Mouse (Mus musculus): Measurements from ENCODE around the gene Phkg2. TPM values are rescaled to one million over a fixed set of nuclear protein-coding genes. Genes with fewer than 3 reads are reported as not detected.

Gene Phkg2
- polyA plus RNA-seq (2014; fragmentation: Illumina TruSeq; extraction: RNeasy Lipid Tissue Mini Kit (QIAGEN cat#74804); ENCODE audit: low read depth, low replicate concordance) = 83.6 TPM

DNA sequence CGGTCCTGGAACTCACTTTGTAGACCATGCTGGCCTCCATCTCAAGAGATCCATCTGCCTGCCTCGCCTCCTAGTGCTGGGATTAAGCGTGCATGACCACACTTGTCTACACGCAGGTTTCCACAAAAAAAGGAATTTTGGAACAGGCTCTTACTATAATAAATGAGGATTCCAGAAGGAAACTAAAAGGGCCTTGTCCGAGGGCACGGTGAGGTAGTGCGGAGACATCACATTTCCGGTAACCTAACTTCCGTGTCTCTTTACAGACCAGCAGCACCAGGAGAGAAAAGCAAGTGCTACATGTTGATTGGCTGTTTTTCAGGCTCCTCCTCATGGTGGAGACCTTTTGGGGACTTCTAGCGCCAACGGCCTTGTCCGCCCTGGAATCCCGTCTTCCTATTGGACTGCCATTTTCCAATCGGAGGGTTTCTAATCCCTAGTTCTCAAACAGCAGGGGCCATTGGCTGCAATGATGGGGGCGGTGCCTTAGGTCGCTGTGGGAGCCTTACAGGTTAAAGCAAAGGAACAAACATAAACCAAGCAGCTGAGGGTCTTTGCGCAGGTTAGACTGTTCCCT lies at the start of gene Phkg2:
TSS of gene Phkg2 (plus strand) at position 446 of the 577 bp plus-strand sequence.

DNA sequence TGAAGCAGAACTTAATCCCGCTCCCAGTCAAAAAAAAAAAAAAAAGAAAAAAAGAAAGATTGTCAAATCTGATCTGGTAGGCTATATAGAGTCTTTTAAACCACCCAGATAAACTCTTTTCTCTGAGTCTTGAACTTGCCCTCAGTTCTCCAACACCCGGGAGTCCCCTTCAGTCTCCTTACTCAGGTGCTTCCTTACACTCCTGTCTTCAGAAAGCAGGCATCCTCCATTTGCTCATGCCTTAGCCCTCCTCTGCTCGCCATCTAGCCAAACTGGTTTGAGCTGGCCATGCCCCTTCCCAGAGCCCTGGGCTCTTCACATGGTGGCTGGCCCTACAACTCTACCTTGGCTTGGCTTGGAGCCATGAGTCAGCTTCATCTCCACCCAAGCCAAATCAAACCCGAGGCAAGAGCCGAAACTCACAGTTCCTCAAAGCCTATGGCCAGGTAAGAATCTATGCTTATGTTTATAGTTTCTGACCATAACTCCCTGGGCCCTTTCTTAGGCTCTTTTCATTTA lies 11.7 kb upstream of the Phkg2 start, which contains the start of gene Tmem265:
TSS of gene Tmem265 (plus strand) at position 51 of the 519 bp plus-strand sequence.

DNA sequence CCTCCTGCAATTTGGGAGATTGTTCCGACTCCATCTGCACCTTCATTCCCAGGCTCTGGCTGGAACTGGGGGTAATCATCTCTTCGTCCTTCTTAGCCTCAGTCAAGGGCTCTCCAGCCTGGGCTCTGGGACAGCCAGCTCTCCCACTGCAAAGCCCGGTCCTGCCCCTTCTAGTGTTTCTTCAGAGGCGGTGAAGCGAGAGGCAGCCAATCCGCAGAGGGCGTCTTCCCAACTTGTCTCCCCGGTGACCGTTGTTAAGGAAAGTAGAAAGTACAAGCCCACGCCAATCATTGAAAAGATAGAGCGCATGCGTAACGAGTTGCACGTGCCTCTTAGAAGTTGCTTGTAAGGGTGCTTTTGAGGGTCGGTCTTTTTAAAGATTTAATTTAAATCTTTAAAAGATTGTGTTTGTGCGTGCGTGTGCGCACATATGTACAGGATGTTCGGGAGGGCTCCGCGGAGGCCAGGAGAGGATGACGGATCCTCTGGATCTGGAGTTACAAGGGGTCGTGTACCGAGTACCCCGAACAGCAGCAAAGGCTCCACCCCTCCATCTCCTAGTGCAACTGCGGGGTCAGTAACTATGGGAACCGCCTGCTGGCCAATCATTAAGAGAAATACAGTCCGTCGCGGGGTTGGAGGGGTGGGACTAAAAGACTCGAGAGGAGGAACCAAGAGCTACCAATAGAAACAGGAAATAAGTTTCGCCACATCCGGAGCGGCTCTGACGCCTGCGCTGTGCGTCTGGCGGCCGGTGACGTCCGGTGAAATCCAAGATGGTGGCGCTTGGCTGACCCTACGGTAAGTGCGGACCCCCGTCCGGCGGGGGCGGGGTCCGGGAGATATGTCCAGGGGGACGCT lies 15.1 kb downstream of the Phkg2 start, which contains the start of the genes Ccdc189 and Rnf40:
TSS of gene Ccdc189 (minus strand) at position 585 of the 861 bp plus-strand sequence.
TSS of gene Rnf40 (plus strand) at position 757 of the 861 bp plus-strand sequence.

DNA sequence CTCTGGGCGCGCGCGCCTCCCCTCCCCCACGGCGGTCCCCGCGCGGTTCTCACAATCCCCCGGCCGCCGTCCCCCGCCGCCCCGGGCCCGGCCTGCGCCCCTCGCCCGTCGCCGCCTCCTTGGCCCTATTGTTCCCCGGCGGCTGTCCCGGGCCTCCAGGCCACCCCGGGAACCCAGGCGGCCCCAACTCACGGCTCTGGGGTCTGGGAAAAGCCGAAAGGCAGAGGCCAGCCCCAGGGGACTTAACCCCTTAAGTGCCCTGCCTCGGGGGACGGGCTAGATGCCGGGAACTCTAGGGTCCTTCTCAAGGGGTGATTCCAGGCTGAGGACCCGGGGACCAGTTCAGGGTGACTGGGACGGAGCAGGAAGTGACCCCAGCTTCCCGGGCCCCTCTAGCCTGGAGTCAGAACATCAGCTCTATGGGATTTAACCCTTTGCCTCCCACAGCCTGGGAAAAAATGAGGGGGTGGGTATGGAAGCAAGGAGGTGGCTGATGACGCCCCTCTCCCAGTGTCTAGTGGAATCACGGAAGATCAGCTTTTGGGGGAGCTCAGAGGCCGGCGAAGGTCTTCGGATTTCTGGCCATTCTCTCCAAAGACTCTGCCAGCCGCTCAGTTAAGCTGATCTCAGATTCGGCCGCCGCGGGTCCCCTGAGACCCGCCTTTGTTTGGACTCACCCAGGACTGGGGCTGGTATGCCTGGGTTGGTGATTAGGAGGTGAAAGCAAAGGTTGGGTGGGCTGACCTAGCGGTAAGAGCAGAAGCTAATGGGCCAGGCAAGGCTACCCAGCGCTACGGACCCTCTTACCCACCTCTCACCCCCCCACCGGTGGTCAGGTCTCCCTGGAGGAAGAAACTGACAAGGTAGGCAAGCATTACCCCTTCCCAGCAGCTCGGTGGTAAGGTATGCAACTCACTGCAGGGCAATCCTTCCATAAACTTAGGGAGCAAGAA lies 42.0 kb downstream of the Phkg2 start, which contains the start of gene Zfp629:
TSS of gene Zfp629 (minus strand) at position 907 of the 953 bp plus-strand sequence.

Other genes with a start within 250 kb of the Phkg2 start
- 16.7 TPM for gene Zfp768, start 227.8 kb upstream of the Phkg2 start, polyA plus RNA-seq (2014; fragmentation: Illumina TruSeq; extraction: RNeasy Lipid Tissue Mini Kit (QIAGEN cat#74804); ENCODE audit: low read depth, low replicate concordance)
- gene Zfp747, start 197.3 kb upstream of the Phkg2 start, polyA plus RNA-seq (2014; fragmentation: Illumina TruSeq; extraction: RNeasy Lipid Tissue Mini Kit (QIAGEN cat#74804); ENCODE audit: low read depth, low replicate concordance) = 6.3 TPM
- gene 9130019O22Rik, start 186.2 kb upstream of the Phkg2 start, polyA plus RNA-seq (2014; fragmentation: Illumina TruSeq; extraction: RNeasy Lipid Tissue Mini Kit (QIAGEN cat#74804); ENCODE audit: low read depth, low replicate concordance) = 4.3 TPM
- 8.3 TPM for gene E430018J23Rik, start 179.7 kb upstream of the Phkg2 start, polyA plus RNA-seq (2014; fragmentation: Illumina TruSeq; extraction: RNeasy Lipid Tissue Mini Kit (QIAGEN cat#74804); ENCODE audit: low read depth, low replicate concordance)
- gene Zfp764, start 166.5 kb upstream of the Phkg2 start, polyA plus RNA-seq (2014; fragmentation: Illumina TruSeq; extraction: RNeasy Lipid Tissue Mini Kit (QIAGEN cat#74804); ENCODE audit: low read depth, low replicate concordance) = 6.0 TPM
- 13.5 TPM for gene Zfp688, start 151.3 kb upstream of the Phkg2 start, polyA plus RNA-seq (2014; fragmentation: Illumina TruSeq; extraction: RNeasy Lipid Tissue Mini Kit (QIAGEN cat#74804); ENCODE audit: low read depth, low replicate concordance)
- 3.0 TPM for gene Zfp689, start 124.2 kb upstream of the Phkg2 start, polyA plus RNA-seq (2014; fragmentation: Illumina TruSeq; extraction: RNeasy Lipid Tissue Mini Kit (QIAGEN cat#74804); ENCODE audit: low read depth, low replicate concordance)
- 43.6 TPM for gene Prr14, start 113.7 kb upstream of the Phkg2 start, polyA plus RNA-seq (2014; fragmentation: Illumina TruSeq; extraction: RNeasy Lipid Tissue Mini Kit (QIAGEN cat#74804); ENCODE audit: low read depth, low replicate concordance)
- 56.2 TPM for gene Fbrs, start 94.1 kb upstream of the Phkg2 start, polyA plus RNA-seq (2014; fragmentation: Illumina TruSeq; extraction: RNeasy Lipid Tissue Mini Kit (QIAGEN cat#74804); ENCODE audit: low read depth, low replicate concordance)
- 18.2 TPM for gene Srcap, start 61.4 kb upstream of the Phkg2 start, polyA plus RNA-seq (2014; fragmentation: Illumina TruSeq; extraction: RNeasy Lipid Tissue Mini Kit (QIAGEN cat#74804); ENCODE audit: low read depth, low replicate concordance)
- 12.8 TPM for gene Gm42715, start 53.8 kb upstream of the Phkg2 start, polyA plus RNA-seq (2014; fragmentation: Illumina TruSeq; extraction: RNeasy Lipid Tissue Mini Kit (QIAGEN cat#74804); ENCODE audit: low read depth, low replicate concordance)
- gene Tmem265, start 11.9 kb upstream of the Phkg2 start, polyA plus RNA-seq (2014; fragmentation: Illumina TruSeq; extraction: RNeasy Lipid Tissue Mini Kit (QIAGEN cat#74804); ENCODE audit: low read depth, low replicate concordance) = not detected
- gene Ccdc189, start 15.3 kb downstream of the Phkg2 start, polyA plus RNA-seq (2014; fragmentation: Illumina TruSeq; extraction: RNeasy Lipid Tissue Mini Kit (QIAGEN cat#74804); ENCODE audit: low read depth, low replicate concordance) = 22.1 TPM
- 33.6 TPM for gene Rnf40, start 15.4 kb downstream of the Phkg2 start, polyA plus RNA-seq (2014; fragmentation: Illumina TruSeq; extraction: RNeasy Lipid Tissue Mini Kit (QIAGEN cat#74804); ENCODE audit: low read depth, low replicate concordance)
- gene Zfp629, start 42.5 kb downstream of the Phkg2 start, polyA plus RNA-seq (2014; fragmentation: Illumina TruSeq; extraction: RNeasy Lipid Tissue Mini Kit (QIAGEN cat#74804); ENCODE audit: low read depth, low replicate concordance) = 14.8 TPM
- gene Bcl7c, start 135.6 kb downstream of the Phkg2 start, polyA plus RNA-seq (2014; fragmentation: Illumina TruSeq; extraction: RNeasy Lipid Tissue Mini Kit (QIAGEN cat#74804); ENCODE audit: low read depth, low replicate concordance) = 26.6 TPM
- gene Ctf1, start 139.4 kb downstream of the Phkg2 start, polyA plus RNA-seq (2014; fragmentation: Illumina TruSeq; extraction: RNeasy Lipid Tissue Mini Kit (QIAGEN cat#74804); ENCODE audit: low read depth, low replicate concordance) = 11.1 TPM
- gene Ctf2, start 158.8 kb downstream of the Phkg2 start, polyA plus RNA-seq (2014; fragmentation: Illumina TruSeq; extraction: RNeasy Lipid Tissue Mini Kit (QIAGEN cat#74804); ENCODE audit: low read depth, low replicate concordance) = not detected
- 20.0 TPM for gene Fbxl19, start 171.2 kb downstream of the Phkg2 start, polyA plus RNA-seq (2014; fragmentation: Illumina TruSeq; extraction: RNeasy Lipid Tissue Mini Kit (QIAGEN cat#74804); ENCODE audit: low read depth, low replicate concordance)
- gene Orai3, start 196.5 kb downstream of the Phkg2 start, polyA plus RNA-seq (2014; fragmentation: Illumina TruSeq; extraction: RNeasy Lipid Tissue Mini Kit (QIAGEN cat#74804); ENCODE audit: low read depth, low replicate concordance) = 28.1 TPM
- 21.7 TPM for gene Setd1a, start 203.3 kb downstream of the Phkg2 start, polyA plus RNA-seq (2014; fragmentation: Illumina TruSeq; extraction: RNeasy Lipid Tissue Mini Kit (QIAGEN cat#74804); ENCODE audit: low read depth, low replicate concordance)
- gene Gm49388, start 212.3 kb downstream of the Phkg2 start, polyA plus RNA-seq (2014; fragmentation: Illumina TruSeq; extraction: RNeasy Lipid Tissue Mini Kit (QIAGEN cat#74804); ENCODE audit: low read depth, low replicate concordance) = not detected
- 98.2 TPM for gene Hsd3b7, start 227.3 kb downstream of the Phkg2 start, polyA plus RNA-seq (2014; fragmentation: Illumina TruSeq; extraction: RNeasy Lipid Tissue Mini Kit (QIAGEN cat#74804); ENCODE audit: low read depth, low replicate concordance)

Data from adipose tissue, adult 10 weeks (tissue).